Mouse (Mus musculus) T-helper 17 cell (primary cell): ENCODE results near the gene Il33.

Source experiments
- in situ Hi-C, 2 experiments: fragments of 300-600 bp; cut with MboI, MseI; formaldehyde crosslinking; loops; 1 replicate in 1 of 2; 2 replicates in 1 of 2; pipeline ENCODE4 v1.15.1; 2025; ENCODE audit warnings: high pct_unique_total_duplicates in 2 of 2

Gene Il33

DNA sequence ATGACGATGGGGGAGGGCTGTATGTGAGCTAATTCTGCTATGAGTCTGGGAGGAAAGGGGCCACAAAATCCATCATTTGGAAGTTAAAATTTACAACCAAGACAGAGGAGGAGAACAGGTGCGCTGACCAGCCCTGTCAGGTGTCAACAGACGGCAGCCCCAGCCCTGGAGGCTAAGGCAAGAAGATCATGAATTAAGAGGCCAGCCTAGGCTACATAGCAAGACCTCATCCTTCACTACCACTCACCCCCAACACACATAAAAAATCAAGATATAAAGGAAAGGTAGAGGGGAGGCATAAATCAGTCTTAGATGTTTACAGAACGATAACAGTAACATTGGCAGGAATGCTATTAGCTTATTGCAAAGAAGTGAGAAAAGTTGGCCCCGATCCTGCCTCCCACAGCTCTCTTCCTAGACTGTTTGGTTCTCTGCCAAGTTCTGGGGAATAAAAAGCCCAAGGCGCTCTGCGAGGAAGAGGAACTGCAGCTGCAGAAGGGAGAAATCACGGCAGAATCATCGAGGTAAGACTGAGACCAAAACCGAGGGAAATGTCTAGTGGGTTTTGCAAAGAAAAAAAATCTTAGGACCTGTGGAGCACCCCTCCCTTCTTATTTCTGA, at the start of gene Il33:
Gene Il33, plus strand, starts transcription at position 477 of the 621 bp plus-strand sequence.
- in situ Hi-C loops: no loop called here

DNA sequence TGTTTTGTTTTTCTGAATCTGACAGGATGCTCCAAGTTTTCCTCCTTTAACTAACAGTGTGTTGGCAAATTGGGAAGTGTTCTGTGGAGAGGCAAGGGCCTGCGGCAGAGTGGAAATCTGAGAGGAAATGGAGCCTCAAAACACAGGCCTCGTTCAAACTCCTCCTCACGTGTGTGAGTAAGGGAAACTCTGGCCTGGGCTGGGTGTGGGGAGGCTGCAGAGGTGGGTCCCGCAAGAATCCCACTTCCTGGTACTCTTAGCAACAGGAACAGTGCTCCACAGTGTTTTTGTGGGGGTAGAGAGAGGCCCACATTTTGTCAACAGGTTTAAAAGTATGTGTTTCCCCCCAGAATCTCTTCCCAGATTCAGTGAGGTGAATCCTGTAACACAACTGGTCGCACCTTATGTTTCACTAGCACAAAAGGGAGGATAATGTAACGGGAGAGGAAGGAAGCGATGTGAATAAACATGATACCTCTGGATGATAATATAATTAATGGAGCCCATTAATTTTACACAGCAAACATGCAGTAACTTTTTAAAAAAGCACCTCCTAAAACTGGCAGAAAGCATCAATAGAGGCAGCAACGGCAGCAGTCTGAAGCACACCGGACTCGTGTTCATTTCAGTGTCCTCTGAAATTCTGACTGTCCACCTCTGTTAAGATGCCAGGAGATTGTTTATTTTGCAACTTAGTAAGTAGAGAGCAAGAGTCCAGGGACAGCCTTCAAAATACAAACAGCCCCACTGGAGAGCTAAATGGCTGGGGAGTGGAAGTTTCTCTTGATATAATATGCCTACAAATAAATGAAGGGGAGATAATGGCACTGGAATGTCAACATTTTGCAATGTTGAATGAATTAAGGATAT, 47.3 kb upstream of the Il33 start:
- in situ Hi-C loops: no loop called here

DNA sequence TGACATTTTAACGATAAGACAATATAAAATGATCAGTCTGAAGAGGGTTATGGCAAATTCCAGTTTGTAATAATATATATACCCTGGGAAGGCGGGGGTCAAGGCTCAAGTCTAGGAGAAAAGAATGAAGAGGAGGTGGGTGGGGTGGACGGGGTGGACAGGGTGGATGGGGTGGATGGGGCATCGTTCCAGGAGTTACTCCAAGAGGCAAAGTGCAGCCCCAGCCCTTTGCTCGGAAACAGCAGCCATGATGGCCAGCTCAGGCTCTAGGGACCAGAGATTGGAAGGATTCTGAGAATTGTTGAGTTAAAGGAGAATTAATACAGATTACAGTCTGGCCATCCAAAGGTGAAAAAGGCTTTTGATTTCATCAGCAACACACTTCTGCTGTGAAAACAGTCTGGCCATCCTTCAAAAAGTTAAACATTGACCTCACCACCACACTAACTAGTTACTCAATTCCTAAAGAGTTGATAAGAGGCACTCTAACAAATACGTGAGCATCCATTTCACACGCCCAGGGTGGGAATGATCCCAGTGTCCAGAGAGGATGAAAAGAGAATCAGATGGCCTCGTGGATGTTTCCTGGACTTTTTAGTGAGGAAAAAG, 45.9 kb upstream of the Il33 start:
- in situ Hi-C loops: no loop called here

DNA sequence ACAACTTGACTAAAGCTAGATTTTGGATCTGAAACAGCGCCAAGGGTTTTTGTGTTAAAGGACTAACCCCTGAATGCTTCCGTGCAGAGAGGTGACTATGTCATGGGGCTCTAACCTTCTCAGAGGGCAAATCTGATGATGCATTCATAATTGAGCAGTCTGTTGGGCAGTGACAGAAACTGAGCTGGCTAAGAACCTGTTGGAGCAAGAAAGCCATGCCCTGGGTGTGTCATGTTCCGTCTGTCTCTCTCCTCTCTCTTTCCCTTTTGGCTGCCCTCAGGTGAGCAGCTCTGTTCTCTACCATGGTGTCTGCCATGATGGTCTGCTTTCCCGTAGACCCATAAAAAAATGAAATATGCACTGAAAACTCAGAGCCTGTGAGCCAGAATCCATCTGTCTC, 44.0 kb upstream of the Il33 start:
- in situ Hi-C loops: no loop called here

DNA sequence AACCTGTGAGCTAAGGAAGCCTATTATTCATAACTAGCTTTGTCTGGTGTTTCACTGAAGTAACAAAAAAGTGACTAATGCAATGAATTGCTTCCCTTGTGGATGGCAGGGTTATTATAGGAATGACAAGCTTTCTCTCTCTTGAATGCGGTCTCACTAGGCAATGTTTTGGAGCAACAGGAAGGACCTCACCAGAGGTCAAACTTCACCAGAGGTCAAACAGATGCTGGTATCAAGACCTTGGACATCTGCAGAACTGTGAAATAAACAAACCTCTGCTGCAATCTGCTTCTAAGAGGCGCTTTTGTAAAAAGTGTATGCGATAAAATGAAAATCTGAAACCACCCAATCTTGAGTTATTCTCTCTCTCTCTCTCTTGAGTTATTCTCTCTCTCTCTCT, 42.2 kb upstream of the Il33 start:
- in situ Hi-C loops: no loop called here

DNA sequence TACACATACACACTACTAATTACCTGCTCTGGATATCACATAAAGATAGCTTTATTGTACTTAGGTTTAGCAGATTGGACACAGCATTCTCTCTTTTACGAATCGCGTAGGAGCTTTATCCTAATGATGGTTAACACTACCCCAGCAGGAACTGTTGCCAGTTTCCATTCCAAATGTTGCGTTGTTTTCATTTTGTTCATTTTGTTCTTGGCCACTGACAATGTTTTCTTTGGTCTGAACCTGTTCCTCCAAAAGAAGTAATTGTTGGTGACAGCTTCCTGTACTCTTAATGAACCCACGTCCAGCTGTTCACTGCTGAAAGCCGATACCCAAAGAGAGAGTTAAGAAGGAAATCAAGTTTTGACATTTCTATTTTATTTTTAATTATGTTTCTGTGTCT, 39.4 kb upstream of the Il33 start:
- in situ Hi-C loops: no loop called here

DNA sequence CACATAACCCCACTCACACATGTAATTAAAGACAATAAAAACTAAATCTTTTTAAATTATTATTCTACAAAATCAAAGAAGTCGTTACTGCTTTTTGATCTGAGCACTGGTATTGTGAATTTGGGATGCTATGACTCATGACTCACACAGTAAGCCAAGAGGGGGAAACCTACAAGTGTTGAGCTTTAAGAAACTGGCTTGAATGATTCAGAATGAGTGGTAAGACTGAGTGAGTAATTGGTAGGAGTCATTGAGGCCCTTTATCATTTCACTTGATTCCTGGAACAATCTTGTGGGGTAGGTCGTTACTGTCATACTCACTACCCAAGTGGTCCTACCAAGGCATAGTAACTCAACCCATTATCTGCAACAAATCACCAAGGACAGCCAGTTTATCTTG, 37.4 kb upstream of the Il33 start:
- in situ Hi-C loops: no loop called here

DNA sequence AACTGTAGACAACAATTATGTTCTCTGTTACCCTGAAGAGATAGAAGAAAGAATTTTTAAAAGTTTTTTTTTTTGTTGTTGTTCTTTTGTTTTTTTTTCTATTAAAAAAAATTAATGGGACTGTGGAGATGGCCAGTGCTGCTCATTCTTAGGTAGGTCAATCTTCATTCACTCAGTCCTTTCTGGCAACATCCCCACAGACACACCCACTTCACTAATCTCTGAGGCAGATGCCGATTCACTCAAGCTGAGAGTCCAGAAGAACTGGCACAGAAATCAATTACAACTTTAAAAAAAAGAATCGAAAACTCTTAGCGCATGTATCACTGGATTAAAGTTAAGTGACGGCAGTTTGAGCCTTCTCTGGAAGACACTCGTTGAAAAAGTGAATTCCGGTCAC, 36.0 kb upstream of the Il33 start:
- in situ Hi-C loops: no loop called here

DNA sequence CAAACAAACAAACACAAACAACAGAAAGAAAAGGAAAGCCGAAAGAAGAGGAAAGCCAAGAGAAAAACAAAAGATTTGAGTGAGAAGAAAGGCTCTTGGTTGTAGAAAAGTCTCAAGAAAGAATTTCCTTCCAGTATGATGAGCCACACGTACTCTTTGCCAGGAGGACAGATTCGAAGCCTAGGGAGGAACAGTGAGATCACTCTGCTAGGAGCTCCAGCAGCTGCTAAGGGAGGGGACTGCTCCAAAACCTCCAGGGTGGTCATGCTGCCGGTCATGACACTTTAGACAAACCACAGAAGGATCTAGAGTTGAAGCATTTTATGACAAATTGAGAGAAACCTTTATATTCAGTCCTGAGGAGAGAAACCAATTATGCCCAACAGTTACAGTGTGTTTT, 32.9 kb upstream of the Il33 start:
- in situ Hi-C loops: no loop called here

DNA sequence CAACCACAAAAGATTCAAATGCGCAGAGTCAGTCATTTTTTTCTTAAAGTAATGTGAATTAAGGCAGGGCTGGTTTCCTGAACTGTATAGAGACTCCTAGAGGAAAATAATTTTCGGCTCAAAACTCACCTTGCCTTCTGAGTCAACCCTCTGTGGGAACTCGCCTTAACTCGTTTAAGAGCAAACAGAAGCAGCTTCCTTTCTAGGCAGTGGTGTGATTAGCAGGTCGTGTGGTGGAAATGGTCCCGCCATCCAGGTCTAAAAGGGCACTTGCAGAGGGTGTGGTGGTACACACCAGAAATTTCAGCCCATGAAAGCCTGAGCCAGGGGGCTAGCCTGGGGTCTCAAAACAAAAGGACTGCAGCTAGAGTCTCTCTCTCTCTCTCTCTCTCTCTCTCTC, 32.1 kb upstream of the Il33 start:
- in situ Hi-C loops: no loop called here

DNA sequence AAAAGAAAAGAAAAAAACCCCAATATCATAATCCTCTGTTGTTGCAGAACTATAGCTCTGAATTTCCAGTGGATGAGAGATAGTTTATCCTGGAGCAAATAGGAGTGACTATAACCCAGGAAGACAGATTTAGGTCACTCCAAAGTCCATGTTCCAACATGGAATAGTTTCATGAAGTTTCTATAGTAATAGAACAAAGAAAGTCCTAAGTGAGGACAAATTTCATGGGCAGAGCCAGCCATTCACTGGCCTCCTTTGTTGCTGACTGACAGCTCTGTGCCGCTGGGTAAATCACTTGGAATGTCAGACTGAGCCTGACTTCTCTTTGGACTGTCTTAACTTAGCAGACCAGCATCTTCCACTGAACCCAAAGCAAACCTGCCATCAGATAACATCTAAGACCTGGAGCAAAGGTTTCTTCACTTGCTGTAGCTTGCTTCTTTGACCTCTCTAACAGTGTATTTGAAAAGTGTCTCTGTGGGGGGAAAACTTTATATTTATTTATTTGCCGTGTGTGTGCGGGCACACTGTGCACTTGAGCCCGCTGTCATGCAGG, 31.1 kb upstream of the Il33 start:
- in situ Hi-C loops: no loop called here

DNA sequence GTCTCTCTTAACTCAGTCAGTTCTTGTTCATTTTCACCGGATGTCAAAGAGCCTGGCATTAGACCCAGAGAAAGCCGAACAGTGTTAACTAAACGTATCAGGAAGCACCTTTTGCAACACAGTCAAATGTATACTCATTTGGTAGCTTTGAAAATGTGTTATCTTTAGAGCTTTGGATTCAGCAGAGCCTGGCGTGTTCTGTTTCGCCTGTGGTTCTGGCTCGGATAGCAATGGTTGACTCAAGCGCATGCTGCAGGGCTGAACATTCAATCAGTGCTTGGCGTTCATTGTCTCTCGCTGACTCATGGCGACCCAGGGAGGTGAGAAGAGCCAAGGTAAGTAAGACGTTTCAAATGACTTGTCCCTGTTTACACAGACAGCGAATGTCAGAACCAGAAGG, 30.5 kb upstream of the Il33 start:
- in situ Hi-C loops: no loop called here

DNA sequence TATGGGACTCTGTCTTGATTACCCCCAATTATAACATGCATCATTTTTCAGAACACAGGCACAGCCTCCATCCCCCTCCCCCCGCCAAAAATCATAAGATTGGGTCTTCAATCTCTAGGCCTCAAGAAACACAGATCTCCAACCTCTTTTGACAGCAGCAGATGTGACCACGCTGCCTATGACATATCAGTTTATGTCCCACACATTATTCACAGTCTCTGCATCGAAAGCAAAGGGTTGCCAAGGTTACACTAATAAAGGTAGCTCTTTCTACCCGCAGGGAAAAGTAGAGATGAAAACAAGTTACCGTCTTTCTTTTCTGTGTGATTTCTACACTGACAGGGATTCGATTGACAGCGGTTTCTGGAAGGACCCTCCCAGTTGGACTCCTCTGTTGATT, 29.9 kb upstream of the Il33 start:
- in situ Hi-C loops: no loop called here

DNA sequence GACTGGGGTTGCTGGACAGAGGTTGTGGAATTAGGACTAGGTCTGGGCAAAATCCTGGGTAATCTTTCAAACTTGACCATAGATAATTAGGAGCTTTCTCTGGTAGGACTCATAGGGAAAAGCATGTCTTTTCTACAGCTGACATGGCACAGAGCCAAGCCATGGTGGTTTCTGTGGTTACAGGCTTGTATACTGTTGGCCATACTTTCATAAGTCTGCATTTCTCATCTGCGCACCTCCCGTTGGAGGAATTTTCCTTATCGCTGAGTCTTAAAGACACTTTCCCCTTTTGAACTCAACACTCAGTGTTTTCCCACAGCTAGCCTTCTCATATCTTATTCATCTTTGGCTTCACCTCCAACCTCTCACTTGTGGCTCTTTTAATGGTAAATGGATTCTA, 24.6 kb upstream of the Il33 start:
- in situ Hi-C loops: no loop called here

DNA sequence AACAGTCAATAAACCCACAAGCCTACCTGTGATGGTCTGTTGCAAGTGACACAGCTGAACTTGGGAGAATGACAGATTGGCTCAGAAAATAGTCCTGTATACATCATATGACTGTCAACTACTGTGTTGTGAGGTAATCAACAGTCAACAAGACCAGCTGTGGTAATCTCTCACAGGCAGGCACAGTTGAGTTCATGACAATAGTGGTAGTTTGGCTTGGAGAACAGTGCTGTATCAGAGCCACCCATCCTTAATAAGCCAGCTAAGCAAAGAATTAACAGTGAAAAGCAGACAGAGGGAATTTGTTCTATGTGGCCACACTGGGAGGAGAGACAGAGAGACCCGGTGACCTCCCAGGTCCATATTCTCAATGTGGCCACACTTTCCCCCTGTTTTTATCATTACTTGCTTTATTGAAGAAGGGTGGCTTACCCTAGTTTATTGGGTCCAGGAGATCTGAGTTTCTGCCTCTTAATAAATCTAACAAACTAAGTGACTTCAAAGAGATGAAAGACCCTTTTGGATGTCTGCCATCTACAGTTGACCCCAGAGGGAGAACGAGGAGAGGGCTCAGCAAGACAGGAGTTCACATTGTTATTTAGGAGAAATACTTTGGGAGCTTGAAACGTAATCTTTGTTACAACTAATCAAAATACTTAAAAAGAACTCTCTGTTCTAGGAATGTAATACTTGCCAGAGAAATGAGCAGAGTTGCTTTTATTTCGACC, 22.4 kb upstream of the Il33 start:
- in situ Hi-C loops: no loop called here

DNA sequence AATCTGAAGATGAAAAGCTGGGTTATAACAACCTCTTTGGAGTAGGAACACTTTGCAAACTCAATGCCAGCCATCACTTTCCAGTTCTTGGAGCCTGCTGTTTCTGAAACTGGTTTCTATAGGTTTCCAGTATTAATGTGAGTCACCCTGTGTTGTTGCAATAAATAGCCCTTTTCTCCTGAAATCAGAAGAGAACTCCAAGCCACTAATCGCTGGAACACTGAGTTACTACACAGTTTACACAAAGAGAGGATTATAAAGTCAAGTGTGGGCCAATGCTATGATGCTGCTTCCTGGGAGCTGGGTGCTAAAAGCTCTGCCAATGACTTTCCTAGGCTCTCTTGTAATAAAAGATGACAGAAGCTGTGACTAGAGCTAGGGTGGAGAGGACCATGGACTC, 19.0 kb upstream of the Il33 start:
- in situ Hi-C loops: no loop called here

DNA sequence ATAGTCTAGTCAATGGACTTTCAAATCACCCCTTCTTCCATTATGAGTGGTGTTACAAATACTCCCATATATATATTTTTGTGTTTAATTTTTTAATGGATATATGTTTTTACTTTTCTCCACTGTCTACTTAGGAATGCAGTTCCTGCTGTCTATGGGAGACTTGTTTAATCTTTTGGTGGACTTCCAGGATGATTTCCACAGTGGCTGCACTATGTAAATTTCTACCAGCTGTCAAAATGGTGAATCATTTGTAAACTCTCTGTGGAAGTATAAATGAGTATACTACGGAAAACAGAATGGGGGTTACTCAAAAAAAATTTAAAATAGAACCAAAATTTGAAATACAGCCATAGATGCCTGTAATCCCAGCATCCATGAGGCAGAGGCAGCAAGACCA, 15.7 kb upstream of the Il33 start:
- in situ Hi-C loops: no loop called here

DNA sequence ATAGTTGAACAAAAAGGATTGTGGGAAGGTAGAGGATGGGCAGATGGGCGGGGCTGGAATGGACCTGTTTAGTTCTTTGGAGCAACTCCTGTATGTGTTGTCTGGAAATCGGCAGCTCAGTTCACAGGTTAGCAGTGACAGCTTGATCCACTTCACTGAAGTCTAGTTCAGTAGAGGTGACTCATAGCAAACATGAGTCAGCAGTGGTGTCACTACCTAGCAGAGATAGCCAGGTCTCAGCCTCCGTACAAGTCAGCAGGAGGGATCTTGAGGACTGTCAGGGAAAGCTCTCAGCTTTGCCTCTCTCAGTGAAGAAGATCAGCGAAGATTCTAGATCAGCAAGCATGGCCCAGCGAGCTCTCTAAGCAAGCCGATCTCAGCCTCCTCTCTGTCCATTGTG, 13.0 kb upstream of the Il33 start:
- in situ Hi-C loops: no loop called here

DNA sequence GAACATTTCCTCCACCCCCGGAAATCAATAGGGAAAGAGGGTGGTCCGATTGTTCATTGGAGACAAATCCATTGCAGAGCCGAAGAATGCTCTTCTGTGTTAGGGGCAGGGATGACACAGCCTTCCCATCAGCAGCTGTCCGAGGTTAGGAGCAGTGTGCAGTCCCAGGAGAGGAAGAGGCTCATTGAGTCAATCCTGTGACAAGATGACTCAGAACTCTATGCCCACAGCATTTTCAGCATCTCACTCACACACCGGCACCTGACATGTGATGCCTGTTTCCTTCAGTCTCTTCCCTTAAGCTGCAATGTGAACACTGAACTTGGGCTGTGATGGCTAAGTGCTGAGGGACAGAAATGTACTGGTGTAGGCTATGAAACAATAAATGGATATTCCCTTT, 7.5 kb upstream of the Il33 start:
- in situ Hi-C loops: no loop called here

DNA sequence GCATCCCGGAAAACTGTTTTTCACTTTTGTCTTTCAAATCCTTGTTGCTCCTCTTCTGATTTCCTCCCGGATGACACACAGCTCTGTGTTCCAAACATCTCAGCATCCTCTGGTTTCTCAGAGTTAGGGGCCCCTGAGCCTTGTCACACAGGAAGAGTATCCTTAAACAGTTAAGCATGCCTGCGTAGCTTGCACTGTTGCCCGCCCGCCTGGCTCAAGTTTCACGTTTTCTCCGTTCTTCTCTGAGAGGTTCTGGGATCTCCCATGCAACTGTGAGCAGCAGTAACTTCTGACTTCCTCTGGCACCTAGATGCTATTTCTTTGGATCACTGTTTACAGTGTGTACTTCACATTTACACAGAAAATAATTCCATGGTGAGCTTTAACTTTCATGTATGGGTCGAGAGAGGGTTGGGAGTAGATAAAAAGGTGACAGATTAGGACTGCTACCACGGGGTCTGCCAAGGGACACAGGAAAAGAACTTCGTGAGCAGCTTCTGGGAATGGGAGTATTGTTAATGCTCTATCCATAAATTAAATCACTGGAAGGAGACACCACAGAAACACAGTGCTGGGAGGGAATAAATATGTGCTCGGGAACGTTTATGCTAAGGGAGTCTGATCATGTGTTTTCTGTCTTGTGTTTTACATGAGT, 1.3 kb downstream of the Il33 start:
- in situ Hi-C loops: no loop called here

DNA sequence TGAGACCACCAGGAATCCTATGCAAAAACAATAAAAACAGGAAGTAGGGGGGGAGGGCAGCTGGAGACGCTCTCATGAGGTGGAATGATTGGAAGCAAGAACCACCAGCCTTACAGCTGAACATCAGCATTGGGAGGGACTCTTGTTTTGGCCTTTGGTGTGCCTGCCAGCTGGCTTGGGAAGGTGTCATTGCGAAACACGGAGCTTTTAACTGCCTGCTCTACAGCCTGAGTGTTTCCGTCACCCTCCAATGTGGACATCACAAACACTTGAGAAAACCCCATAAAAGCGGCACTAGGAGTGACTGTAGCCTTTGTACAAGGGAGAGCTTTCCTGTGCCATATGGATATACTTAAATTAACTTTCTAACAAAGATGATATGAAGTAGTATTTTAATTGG, 5.4 kb downstream of the Il33 start:
- in situ Hi-C loops: no loop called here

DNA sequence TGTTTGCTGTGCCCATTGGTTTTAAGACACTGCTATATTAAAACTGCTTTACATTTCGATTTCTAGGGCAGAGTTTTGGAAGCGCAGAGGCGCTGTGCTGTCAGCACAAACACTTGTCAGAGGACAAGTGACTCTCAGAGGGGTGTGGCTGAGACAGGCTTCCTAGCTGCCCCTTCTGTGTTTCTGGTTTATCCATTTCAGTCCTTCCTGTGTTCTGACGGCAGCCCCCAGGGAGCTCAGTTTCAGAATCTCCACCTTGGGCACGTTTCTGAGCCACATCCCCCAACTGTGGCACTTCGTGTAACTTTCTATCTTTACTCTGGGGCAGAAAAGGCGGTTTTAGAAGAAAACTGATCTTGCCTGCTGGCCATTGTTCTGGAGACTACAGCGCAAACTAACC, 12.5 kb downstream of the Il33 start:
- in situ Hi-C loops: no loop called here
